Mouse (Mus musculus): ENCODE results near the gene Gm10273. TPM values are rescaled to one million over a fixed set of nuclear protein-coding genes. Genes with fewer than 3 reads are reported as not detected.
A peak's percentile ranks its signal among the peaks of the same experiment; 100 is the strongest.
"Not testable (repeated sequence)": the region's sequence is repeated elsewhere in the genome, so short reads cannot be mapped to it uniquely, and the experiment has no call there.

Gm10273 gene
- 10 to 100 TPM; 29.0 to 45.8 TPM for total RNA-seq (2021)

- DNase-seq (ENCODE audit: low spot score in 2 of 2); intact Hi-C loops (cut with DNase I): not testable (repeated sequence)
Observed at GRCm38 (mm10) chr10:59395461-59395860, at the start of gene Gm10273. TSS of gene Gm10273 (plus strand) at chr10:59395632.

- DNase-seq (ENCODE audit: low spot score in 2 of 2): no peak
- intact Hi-C loops (cut with DNase I): no loop called here
Observed at GRCm38 (mm10) chr10:59346560-59346959, 48.9 kb upstream of the Gm10273 start.

GRCm38 (mm10) chr10:59348200-59348599 lies 47.2 kb upstream of the Gm10273 start:
- intact Hi-C loops (cut with DNase I): no loop called here
- no peak for DNase-seq (ENCODE audit: low spot score in 2 of 2)

- DNase-seq (ENCODE audit: low spot score in 2 of 2): no peak
- intact Hi-C loops (cut with DNase I): no loop called here
Observed at GRCm38 (mm10) chr10:59349536-59349935, 45.9 kb upstream of the Gm10273 start.

GRCm38 (mm10) chr10:59353065-59353464 lies 42.4 kb upstream of the Gm10273 start:
- intact Hi-C loops (cut with DNase I): loop anchor here (5.0 kb wide), 1 partner anchor 41 kb away; no protein-coding TSS in a partner anchor
- no peak for DNase-seq (ENCODE audit: low spot score in 2 of 2)

GRCm38 (mm10) chr10:59354120-59354519 lies 41.3 kb upstream of the Gm10273 start:
- no peak for DNase-seq (ENCODE audit: low spot score in 2 of 2)
- intact Hi-C loops (cut with DNase I): loop anchor here (5.0 kb wide), 1 partner anchor 42 kb away; no protein-coding TSS in a partner anchor

- DNase-seq (ENCODE audit: low spot score in 2 of 2): no peak
- intact Hi-C loops (cut with DNase I): loop anchor here (5.0 kb wide), 1 partner anchor 58 kb away; no protein-coding TSS in a partner anchor
Observed at GRCm38 (mm10) chr10:59355020-59355419, 40.4 kb upstream of the Gm10273 start.

- DNase-seq (ENCODE audit: low spot score in 2 of 2): no peak
- intact Hi-C loops (cut with DNase I): loop anchor here (5.0 kb wide), 1 partner anchor 61 kb away; no protein-coding TSS in a partner anchor
Observed at GRCm38 (mm10) chr10:59358744-59359143, 36.7 kb upstream of the Gm10273 start.

GRCm38 (mm10) chr10:59363208-59363607 lies 32.2 kb upstream of the Gm10273 start:
- intact Hi-C loops (cut with DNase I): no loop called here
- DNase-seq (ENCODE audit: low spot score in 2 of 2): no peak

- intact Hi-C loops (cut with DNase I): no loop called here
- no peak for DNase-seq (ENCODE audit: low spot score in 2 of 2)
Observed at GRCm38 (mm10) chr10:59364551-59364950, 30.9 kb upstream of the Gm10273 start.

GRCm38 (mm10) chr10:59365804-59366589 lies 29.4 kb upstream of the Gm10273 start:
- intact Hi-C loops (cut with DNase I): no loop called here
- no peak for DNase-seq (ENCODE audit: low spot score in 2 of 2)

GRCm38 (mm10) chr10:59366746-59367145 lies 28.7 kb upstream of the Gm10273 start:
- intact Hi-C loops (cut with DNase I): no loop called here
- no peak for DNase-seq (ENCODE audit: low spot score in 2 of 2)

GRCm38 (mm10) chr10:59367206-59367605 lies 28.2 kb upstream of the Gm10273 start:
- DNase-seq (ENCODE audit: low spot score in 2 of 2): no peak
- intact Hi-C loops (cut with DNase I): no loop called here

GRCm38 (mm10) chr10:59368729-59369128 lies 26.7 kb upstream of the Gm10273 start:
- intact Hi-C loops (cut with DNase I): no loop called here
- DNase-seq (ENCODE audit: low spot score in 2 of 2): no peak

- intact Hi-C loops (cut with DNase I): no loop called here
- no peak for DNase-seq (ENCODE audit: low spot score in 2 of 2)
Observed at GRCm38 (mm10) chr10:59369426-59369825, 26.0 kb upstream of the Gm10273 start.

- intact Hi-C loops (cut with DNase I): no loop called here
- DNase-seq (ENCODE audit: low spot score in 2 of 2): no peak
Observed at GRCm38 (mm10) chr10:59377906-59378305, 17.5 kb upstream of the Gm10273 start.

- intact Hi-C loops (cut with DNase I): no loop called here
- DNase-seq (ENCODE audit: low spot score in 2 of 2): no peak
Observed at GRCm38 (mm10) chr10:59378728-59379127, 16.7 kb upstream of the Gm10273 start.

- DNase-seq (ENCODE audit: low spot score in 2 of 2): no peak
- intact Hi-C loops (cut with DNase I): no loop called here
Observed at GRCm38 (mm10) chr10:59379927-59380326, 15.5 kb upstream of the Gm10273 start.

- no peak for DNase-seq (ENCODE audit: low spot score in 2 of 2)
- intact Hi-C loops (cut with DNase I): no loop called here
Observed at GRCm38 (mm10) chr10:59380411-59380821, 15.0 kb upstream of the Gm10273 start.

- intact Hi-C loops (cut with DNase I); DNase-seq (ENCODE audit: low spot score in 2 of 2): not testable (repeated sequence)
Observed at GRCm38 (mm10) chr10:59381563-59381962, 13.9 kb upstream of the Gm10273 start.

- intact Hi-C loops (cut with DNase I): no loop called here
- DNase-seq (ENCODE audit: low spot score in 2 of 2): peak; percentile 15 to 35
Observed at GRCm38 (mm10) chr10:59386951-59387350, 8.5 kb upstream of the Gm10273 start.

All from left cerebral cortex, postnatal 25 days (tissue).